Mouse (Mus musculus): ENCODE measurements around the gene Sycp2. TPM values are rescaled to one million over a fixed set of nuclear protein-coding genes. Genes with fewer than 3 reads are reported as not detected.

The Sycp2 gene
- polyA plus RNA-seq (2012; rRNA removed), result not detected in 2 replicates

GRCm38 (mm10) chr2:178407053-178407815, at the start of gene Sycp2:
Gene Sycp2, minus strand, starts transcription at chr2:178407685.

GRCm38 (mm10) chr2:178430231-178430630, 22.7 kb upstream of the Sycp2 start, which contains the start of gene Cdh26:
Gene Cdh26, plus strand, starts transcription at chr2:178430531.

GRCm38 (mm10) chr2:178414261-178415149, 7.0 kb upstream of the Sycp2 start, which contains the start of the genes Ppp1r3d and Fam217b:
Gene Ppp1r3d, minus strand, starts transcription at chr2:178414472.
Gene Fam217b, plus strand, starts transcription at chr2:178414524.

Other genes starting within 250 kb of the Sycp2 start
- gene Ppp1r3d, start 6.8 kb upstream of the Sycp2 start, polyA plus RNA-seq (2012; rRNA removed), result 1.4 and 2.5 TPM in 2 replicates
- gene Fam217b, start 6.8 kb upstream of the Sycp2 start, polyA plus RNA-seq (2012; rRNA removed), result 0.30 and 0.36 TPM in 2 replicates
- gene Cdh26, start 22.8 kb upstream of the Sycp2 start, polyA plus RNA-seq (2012; rRNA removed), result 0.03 and 0.17 TPM in 2 replicates

Measured in stomach, adult 2 months (tissue).